Mouse (Mus musculus): ENCODE results near the gene Ldlrad3. TPM values are rescaled to one million over a fixed set of nuclear protein-coding genes. Genes with fewer than 3 reads are reported as not detected.

Ldlrad3 gene
- polyA plus RNA-seq, 1 experiment, result 1.5 TPM

- 86% methylated on average over 4 of the region's 4 CpGs for WGBS
- no peak for DNase-seq (ENCODE audit: low read depth, low spot score)
Observed at GRCm38 (mm10) chr2:102125042-102125441, 61.1 kb downstream of the Ldlrad3 start.

GRCm38 (mm10) chr2:102122146-102122515 lies 64.1 kb downstream of the Ldlrad3 start:
- DNase-seq (ENCODE audit: low read depth, low spot score), result no peak
- 90% methylated on average over 1 of the region's 1 CpGs for WGBS

- no peak for DNase-seq (ENCODE audit: low read depth, low spot score)
- WGBS, result 91% methylated on average over 4 of the region's 4 CpGs
Observed at GRCm38 (mm10) chr2:102121440-102122145, 64.6 kb downstream of the Ldlrad3 start.

- whole genome bisulfite sequencing, result 64% methylated on average over 12 of the region's 12 CpGs
- no peak for DNase-seq (ENCODE audit: low read depth, low spot score)
Observed at GRCm38 (mm10) chr2:102119751-102120505, 66.3 kb downstream of the Ldlrad3 start.

GRCm38 (mm10) chr2:102118988-102119460 lies 67.2 kb downstream of the Ldlrad3 start:
- 43% methylated on average over 15 of the region's 15 CpGs for WGBS
- DNase-seq (ENCODE audit: low read depth, low spot score), result no peak

- WGBS, result 83% methylated on average over 6 of the region's 6 CpGs
- DNase-seq (ENCODE audit: low read depth, low spot score), result no peak
Observed at GRCm38 (mm10) chr2:102117402-102117760, 68.8 kb downstream of the Ldlrad3 start.

GRCm38 (mm10) chr2:102116521-102117401 lies 69.4 kb downstream of the Ldlrad3 start:
- no peak for DNase-seq (ENCODE audit: low read depth, low spot score)
- 31% methylated on average over 9 of the region's 9 CpGs for WGBS

- no peak for DNase-seq (ENCODE audit: low read depth, low spot score)
- 84% methylated on average over 3 of the region's 3 CpGs for WGBS
Observed at GRCm38 (mm10) chr2:102113801-102114200, 72.4 kb downstream of the Ldlrad3 start.

GRCm38 (mm10) chr2:102113323-102113722 lies 72.9 kb downstream of the Ldlrad3 start:
- DNase-seq (ENCODE audit: low read depth, low spot score), result no peak
- WGBS, result 36% methylated on average over 12 of the region's 12 CpGs

GRCm38 (mm10) chr2:102111906-102112499 lies 74.2 kb downstream of the Ldlrad3 start:
- DNase-seq (ENCODE audit: low read depth, low spot score), result no peak
- WGBS, result 84% methylated on average over 13 of the region's 13 CpGs

GRCm38 (mm10) chr2:102110306-102110705 lies 75.9 kb downstream of the Ldlrad3 start:
- WGBS, result 94% methylated on average over 2 of the region's 2 CpGs
- no peak for DNase-seq (ENCODE audit: low read depth, low spot score)

GRCm38 (mm10) chr2:102107280-102107679 lies 78.9 kb downstream of the Ldlrad3 start:
- WGBS, result 62% methylated on average over 6 of the region's 6 CpGs
- no peak for DNase-seq (ENCODE audit: low read depth, low spot score)

- 94% methylated on average over 6 of the region's 6 CpGs for WGBS
- no peak for DNase-seq (ENCODE audit: low read depth, low spot score)
Observed at GRCm38 (mm10) chr2:102106728-102107127, 79.5 kb downstream of the Ldlrad3 start.

- WGBS, result 91% methylated on average over 2 of the region's 2 CpGs
- DNase-seq (ENCODE audit: low read depth, low spot score), result no peak
Observed at GRCm38 (mm10) chr2:102105454-102105853, 80.7 kb downstream of the Ldlrad3 start.

GRCm38 (mm10) chr2:102103955-102104354 lies 82.2 kb downstream of the Ldlrad3 start:
- no peak for DNase-seq (ENCODE audit: low read depth, low spot score)
- WGBS, result 85% methylated on average over 12 of the region's 12 CpGs

- no peak for DNase-seq (ENCODE audit: low read depth, low spot score)
- 74% methylated on average over 4 of the region's 4 CpGs for WGBS
Observed at GRCm38 (mm10) chr2:102100490-102100889, 85.7 kb downstream of the Ldlrad3 start.

GRCm38 (mm10) chr2:102099702-102100450 lies 86.3 kb downstream of the Ldlrad3 start:
- 80% methylated on average over 14 of the region's 14 CpGs for WGBS
- DNase-seq (ENCODE audit: low read depth, low spot score), result no peak

GRCm38 (mm10) chr2:102099261-102099660 lies 86.9 kb downstream of the Ldlrad3 start:
- WGBS, result 92% methylated on average over 4 of the region's 4 CpGs
- no peak for DNase-seq (ENCODE audit: low read depth, low spot score)

GRCm38 (mm10) chr2:102094773-102095172 lies 91.4 kb downstream of the Ldlrad3 start:
- WGBS, result 63% methylated on average over 11 of the region's 11 CpGs
- no peak for DNase-seq (ENCODE audit: low read depth, low spot score)
